Mouse (Mus musculus) heart, adult 2 months (tissue): ENCODE data around the gene Pnma1. TPM values are rescaled to one million over a fixed set of nuclear protein-coding genes. Genes with fewer than 3 reads are reported as not detected.

Source experiments
- DNase-seq, 2 experiments: peaks; one replicate each; pipeline ENCODE4 v3.0.0; 2021
- H3K27ac ChIP-seq: fragments of 200-600 bp; 2 replicates; pipeline ENCODE4 v1.8.1; 2022
- H3K27me3 ChIP-seq: fragments of 200-500 bp; 2 replicates; pipeline ENCODE4 v1.6.1; 2012; ENCODE audit warnings: mild to moderate bottlenecking, low read length, inconsistent platforms, mixed read lengths; ENCODE audit not compliant: control insufficient read depth, insufficient read depth
- H3K36me3 ChIP-seq: fragments of 200-500 bp; 2 replicates; pipeline ENCODE4 v1.6.1; 2012; ENCODE audit warnings: low read length, inconsistent platforms; ENCODE audit not compliant: control insufficient read depth, insufficient read depth
- H3K4me1 ChIP-seq: fragments of 200-500 bp; 2 replicates; pipeline ENCODE4 v1.6.1; 2011; ENCODE audit warnings: low read length; ENCODE audit not compliant: control insufficient read depth, insufficient read depth
- H3K4me3 ChIP-seq: fragments of 200-600 bp; 2 replicates; pipeline ENCODE4 v1.8.1; 2022
- H3K79me2 ChIP-seq: fragments of 200-500 bp; replicated peaks from 2 replicates; pipeline ENCODE4 v1.6.1; 2012; ENCODE audit warnings: mild to moderate bottlenecking, inconsistent platforms, low read length, moderate library complexity, mixed read lengths; ENCODE audit not compliant: control insufficient read depth, insufficient read depth
- H3K9ac ChIP-seq: fragments of 200-500 bp; 2 replicates; pipeline ENCODE4 v1.6.1; 2012; ENCODE audit warnings: low read depth, mild to moderate bottlenecking, control low read depth, inconsistent platforms, low read length, mixed read lengths
- CTCF ChIP-seq: fragments of 200-600 bp; IDR thresholded peaks from 2 replicates; pipeline ENCODE4 v1.8.1; 2022; ENCODE audit warnings: antibody characterized with exemption, mild to moderate bottlenecking, moderate library complexity
- EP300 ChIP-seq: fragments of 200-500 bp; IDR thresholded peaks from 2 replicates; pipeline ENCODE4 v1.6.1; 2011; ENCODE audit warnings: low read depth, low read length, control low read depth; ENCODE audit not compliant: insufficient read depth
- POLR2A ChIP-seq: fragments of 200-500 bp; IDR thresholded peaks from 2 replicates; pipeline ENCODE4 v1.6.1; 2011; ENCODE audit warnings: mild to moderate bottlenecking, low read depth, low read length, control low read depth; ENCODE audit not compliant: insufficient read depth
- WGBS: fragments of 180-500 bp; shearing (Covaris S2); methylation state at CpG from one replicate; pipeline ENCODE4 v1.1.7; 2018; 5-methylcytosine and 5-hydroxymethylcytosine counted together
- intact Hi-C: fragments of 180-260 bp; cut with DNase I; formaldehyde crosslinking; loops from one replicate; pipeline ENCODE4 v1.15.1; 2025
- polyA plus RNA-seq: library from polyadenylated mRNA; depleted of rRNA; stranded (reverse); fragments of >200 nt; gene quantifications from 2 replicates; pipeline ENCODE4 v1.2.3, GENCODE M21; 2012
- total RNA-seq, 2 experiments: library from RNA; stranded (reverse); gene quantifications; 2 replicates each; pipeline ENCODE4 v1.2.3; 2021

Gene Pnma1
- total and polyA plus RNA-seq, 3 experiments = 0.04 to 0.20 (median 0.10) TPM

DNA sequence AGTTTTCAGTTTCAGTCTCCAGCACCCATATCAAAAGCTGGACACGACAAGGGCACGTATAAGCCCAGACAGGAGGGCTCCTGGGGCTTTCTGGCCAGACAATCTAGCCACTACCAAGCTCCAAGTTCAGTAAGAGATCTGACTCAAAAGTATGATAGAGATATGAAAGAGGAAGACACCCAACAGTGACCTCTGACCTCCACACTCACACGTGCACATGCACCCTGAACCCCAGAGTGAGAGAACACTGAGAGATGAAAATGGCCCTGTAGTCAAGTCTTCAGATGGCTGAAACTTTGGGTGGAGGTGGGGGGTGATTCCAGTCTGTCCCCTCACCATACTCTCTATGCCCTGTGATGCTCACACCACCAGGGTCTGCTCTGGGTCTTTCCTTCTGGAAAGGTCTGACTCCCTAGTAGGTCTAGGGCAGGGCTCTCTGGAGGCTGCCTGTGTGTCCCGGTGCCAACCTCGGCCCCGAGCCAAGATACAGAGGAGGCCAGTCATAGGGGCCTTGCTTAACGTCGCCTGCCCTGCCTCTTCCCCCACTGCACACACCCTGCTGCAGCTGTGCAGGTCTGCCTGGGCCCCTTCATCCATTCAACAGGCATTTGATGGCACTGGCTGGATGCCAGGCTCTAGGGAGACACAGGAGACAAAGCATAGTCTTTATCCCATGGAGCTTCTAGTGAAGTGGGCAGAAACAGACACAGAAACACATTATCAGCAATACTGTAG lies 32.6 kb upstream of the Pnma1 start:
- peak; percentile 78 to 85 for DNase-seq
- H3K4me3 ChIP-seq = no peak overlapping the region
- H3K9ac ChIP-seq = no peak overlapping the region
- no peaks in the 10 kb centered on the region for H3K36me3 ChIP-seq
- no peaks in the 10 kb centered on the region for H3K27me3 ChIP-seq
- H3K79me2 ChIP-seq = peaks cover 4% of the 10 kb centered on the region
- H3K4me1 ChIP-seq = peaks cover 45% of the 10 kb centered on the region
- intact Hi-C loops = no loop called here
- TF ChIP-seq EP300 (no peak), CTCF (no peak), POLR2A (no peak)
- 16% methylated on average over 8 of the region's 8 CpGs for WGBS
- H3K27ac ChIP-seq = peak overlapping the region; percentile 24; the same call in 1 of the 2 replicates

GRCm38 (mm10) chr12:84180090-84180489 lies 31.8 kb upstream of the Pnma1 start:
- Histone ChIP-seq H3K4me1 (peaks cover 45% of the 10 kb centered on the region), H3K79me2 (peaks cover 4% of the 10 kb centered on the region), H3K9ac (no peak overlapping the region), H3K4me3 (no peak overlapping the region), H3K36me3 (no peaks in the 10 kb centered on the region), H3K27ac (no peak overlapping the region), H3K27me3 (no peaks in the 10 kb centered on the region)
- TF ChIP-seq EP300 (no peak), CTCF (no peak), POLR2A (no peak)
- WGBS = 50% methylated on average over 3 of the region's 3 CpGs
- intact Hi-C loops = no loop called here
- no peak for DNase-seq

GRCm38 (mm10) chr12:84178652-84179445 lies 30.6 kb upstream of the Pnma1 start:
- Histone ChIP-seq H3K9ac (no peak overlapping the region), H3K27me3 (no peaks in the 10 kb centered on the region), H3K36me3 (no peaks in the 10 kb centered on the region), H3K4me1 (peaks cover 54% of the 10 kb centered on the region), H3K27ac (peak overlapping the region; percentile 31; the same call in 1 of the 2 replicates), H3K79me2 (peaks cover 4% of the 10 kb centered on the region; the same call in 1 of the 2 replicates), H3K4me3 (no peak overlapping the region)
- intact Hi-C loops = loop anchor here (1.0 kb wide), 1 partner anchor 13 kb away; no protein-coding TSS in a partner anchor
- DNase-seq = no peak
- no peak for TF ChIP-seq EP300
- TF ChIP-seq POLR2A = no peak
- TF ChIP-seq CTCF = no peak
- WGBS = 51% methylated on average over 10 of the region's 10 CpGs

- no peak overlapping the region for H3K9ac ChIP-seq
- intact Hi-C loops = no loop called here
- no peak overlapping the region for H3K4me3 ChIP-seq
- H3K79me2 ChIP-seq = peaks cover 5% of the 10 kb centered on the region
- TF ChIP-seq POLR2A (no peak), EP300 (no peak), CTCF (no peak)
- H3K4me1 ChIP-seq = peaks cover 56% of the 10 kb centered on the region
- 68% methylated on average over 1 of the region's 1 CpGs for WGBS
- no peak for DNase-seq
- peak overlapping the region; percentile 43 for H3K27ac ChIP-seq
- H3K36me3 ChIP-seq = peaks cover 2% of the 10 kb centered on the region; the same call in 1 of the 2 replicates
- H3K27me3 ChIP-seq = no peaks in the 10 kb centered on the region
Measured at GRCm38 (mm10) chr12:84178052-84178451, 29.8 kb upstream of the Pnma1 start.

DNA sequence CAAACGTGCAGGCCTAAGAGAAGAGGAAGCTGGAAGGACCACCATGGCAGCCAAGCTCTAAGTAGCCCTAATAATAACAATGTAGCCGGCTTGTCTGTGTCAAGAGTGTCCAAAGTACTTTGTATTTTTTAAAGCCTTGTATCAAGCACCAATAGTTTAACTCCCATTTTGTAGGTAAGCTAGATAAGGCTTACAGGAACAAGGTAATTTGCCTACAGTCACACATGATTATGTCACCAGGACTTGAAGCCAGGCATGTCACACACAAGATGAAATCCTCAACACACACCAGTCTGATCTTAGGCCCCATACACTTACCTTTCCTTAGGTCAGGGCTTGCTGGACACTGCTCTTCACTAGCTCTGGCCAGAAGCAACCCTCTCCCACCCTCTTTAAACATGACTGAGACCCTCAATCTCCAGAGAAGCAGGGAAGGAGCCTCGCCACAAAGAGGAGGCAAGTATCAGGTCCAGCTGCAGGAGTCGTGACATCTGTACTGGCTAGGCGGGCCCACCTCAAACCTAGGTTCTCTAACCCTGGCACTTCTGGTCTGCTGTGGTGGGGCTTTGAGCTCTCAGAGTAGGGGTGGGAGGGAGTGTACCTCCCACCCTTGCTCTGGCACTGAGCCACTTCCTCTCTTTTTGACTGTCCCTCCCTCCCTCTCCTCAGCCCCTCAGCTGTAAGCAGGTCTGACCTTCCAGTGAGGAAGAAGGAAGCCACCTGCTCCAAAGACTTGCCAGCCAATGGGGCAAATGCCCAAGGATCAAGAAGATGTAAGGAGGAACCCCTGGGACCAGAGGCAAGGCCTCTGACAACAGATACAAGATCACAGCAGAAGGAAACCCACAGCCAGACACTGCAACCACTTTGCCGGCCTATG lies 28.8 kb upstream of the Pnma1 start:
- DNase-seq = no peak
- Histone ChIP-seq H3K27me3 (no peaks in the 10 kb centered on the region), H3K27ac (peak overlapping the region; percentile 84), H3K4me1 (peaks cover 56% of the 10 kb centered on the region), H3K36me3 (peaks cover 2% of the 10 kb centered on the region; the same call in 1 of the 2 replicates), H3K9ac (no peak overlapping the region; the same call in 1 of the 2 replicates), H3K4me3 (no peak overlapping the region), H3K79me2 (peaks cover 9% of the 10 kb centered on the region)
- intact Hi-C loops = no loop called here
- WGBS = 49% methylated on average over 6 of the region's 6 CpGs
- no peak for TF ChIP-seq CTCF
- no peak for TF ChIP-seq POLR2A
- no peak for TF ChIP-seq EP300
